Mouse (Mus musculus): ENCODE data around the gene Lrrc36.

GRCm38 (mm10) chr8:105374513-105374966 is 38.8 kb upstream of the Lrrc36 start:
- TF ChIP-seq POLR2A (IDR thresholded peaks at IDR 0.05; ENCODE audit: low read depth, low read length) (no peak), CHD2 (IDR thresholded peaks at IDR 0.05; ENCODE audit: low read length) (no peak), TBP (conservative IDR thresholded peaks at IDR 0.05; ENCODE audit: low read depth, low read length) (no peak), GABPA (IDR thresholded peaks at IDR 0.05; ENCODE audit: insufficient replicate concordance, low read depth, low read length) (no peak), EP300 (IDR thresholded peaks at IDR 0.05; ENCODE audit: low read length) (no peak), ZC3H11A (IDR thresholded peaks at IDR 0.05; ENCODE audit: low read depth, low read length) (no peak), SMC3 (IDR thresholded peaks at IDR 0.05; ENCODE audit: low read depth, low read length) (peak; percentile 30), MAZ (IDR thresholded peaks at IDR 0.05; ENCODE audit: low read depth, low read length) (no peak), MEF2A (IDR thresholded peaks at IDR 0.05; ENCODE audit: borderline replicate concordance, low read depth, low read length) (no peak), CTCF (conservative IDR thresholded peaks at IDR 0.05 in 1 of 2, IDR thresholded peaks at IDR 0.05 in 1 of 2; ENCODE audit: low read depth in 2 of 2, low read length in 2 of 2) (peak in 1 of 2 experiments; percentile 87; a peak in 2 of 4 replicates), NRF1 (IDR thresholded peaks at IDR 0.05; ENCODE audit: low read depth, low read length) (no peak), ZMIZ1 (IDR thresholded peaks at IDR 0.05; ENCODE audit: low read depth, low read length) (no peak)
